Mouse (Mus musculus) thymus, postnatal 25 days (tissue): ENCODE measurements around the gene Tmem117.

Experiments
- DNase-seq: peaks from one replicate; pipeline ENCODE4 v3.0.0; 2022

Gene Tmem117

DNA sequence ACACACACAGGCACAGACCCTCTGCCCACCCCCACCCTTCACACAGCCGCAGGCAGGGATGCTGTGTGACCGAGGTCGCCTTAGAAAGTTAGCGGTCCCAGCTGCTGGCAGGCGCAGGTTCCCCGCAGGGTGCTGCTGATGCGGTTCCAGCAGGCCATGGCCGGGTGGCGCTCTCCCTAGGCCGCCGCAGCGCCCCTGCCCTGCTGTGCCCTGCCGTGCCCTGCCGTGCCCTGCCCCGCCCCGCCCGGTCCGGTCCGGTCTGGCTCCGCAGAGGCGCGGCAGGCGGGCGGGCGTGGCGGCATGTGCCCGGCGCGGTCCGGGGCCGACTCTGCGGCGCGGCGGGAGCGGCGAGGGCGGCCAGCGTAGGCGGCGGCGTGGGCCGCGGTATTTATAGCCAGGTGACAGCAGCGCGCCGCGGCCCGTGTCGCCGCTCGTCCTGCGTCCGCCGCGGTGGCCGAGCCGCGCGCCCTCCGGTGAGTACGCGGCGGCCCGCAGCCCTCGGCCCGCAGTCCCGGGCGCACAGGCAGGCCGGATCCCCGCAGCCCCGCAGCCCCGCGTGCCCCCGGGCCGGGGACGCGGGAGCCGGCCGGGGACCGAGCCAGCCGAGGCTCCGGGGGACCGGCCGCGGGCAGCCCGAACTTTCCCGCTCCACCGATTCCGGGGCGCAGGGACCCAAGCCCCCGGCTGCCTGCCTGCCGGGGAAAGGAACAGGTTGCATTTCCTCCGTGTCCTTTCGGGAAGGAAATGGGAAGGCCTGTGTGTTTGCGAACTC is at the start of gene Tmem117:
TSS of gene Tmem117 (plus strand) at position 403 of the 772 bp plus-strand sequence.
- no peak for DNase-seq

DNA sequence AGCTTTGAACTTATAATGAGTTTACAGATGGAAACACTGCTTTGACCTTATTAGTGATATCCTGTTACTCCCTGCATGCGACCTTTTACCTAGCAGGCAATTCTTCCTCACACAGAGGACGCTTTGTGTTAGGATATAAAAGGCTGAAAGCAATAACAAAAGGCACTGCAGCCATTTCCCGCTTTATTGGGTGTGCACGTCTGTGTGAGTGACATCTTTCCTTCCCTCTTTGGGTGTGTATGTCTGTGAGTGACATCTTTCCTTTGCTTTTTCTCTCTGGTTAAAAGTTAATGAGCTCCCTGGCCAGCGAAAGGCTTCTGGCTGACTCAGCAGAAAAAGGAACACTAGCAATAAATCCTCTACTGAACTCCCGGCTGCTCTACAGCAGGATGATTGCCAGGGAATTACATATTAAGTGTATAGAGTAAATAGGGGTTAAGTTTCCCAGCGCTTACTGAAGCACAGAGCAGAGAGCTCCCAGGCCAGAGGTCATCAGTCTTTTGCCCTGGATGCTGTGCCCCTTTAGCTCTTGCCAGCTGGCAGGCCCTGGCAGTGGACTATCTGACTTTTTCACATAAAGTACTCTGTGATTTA is 46.9 kb upstream of the Tmem117 start:
- DNase-seq = no peak

DNA sequence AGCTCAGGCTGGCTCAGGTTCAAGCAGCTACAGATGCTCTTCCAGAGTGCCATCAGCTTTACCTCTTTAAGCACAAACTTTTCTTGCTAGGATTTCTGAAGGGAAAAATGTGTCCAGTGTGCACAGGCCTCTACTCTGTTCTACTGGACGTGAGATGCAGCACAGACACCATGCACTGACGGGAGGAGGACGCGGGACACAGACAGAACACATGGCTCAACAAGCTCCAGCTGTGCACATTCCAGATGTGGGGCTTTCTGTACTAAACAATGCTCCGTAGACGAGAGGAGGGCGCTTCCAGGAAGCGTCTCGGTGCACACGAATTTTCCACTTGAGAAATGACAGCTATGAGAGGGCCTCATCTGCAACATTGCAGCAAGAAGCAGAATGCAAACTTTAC is 45.9 kb upstream of the Tmem117 start:
- no peak for DNase-seq

DNA sequence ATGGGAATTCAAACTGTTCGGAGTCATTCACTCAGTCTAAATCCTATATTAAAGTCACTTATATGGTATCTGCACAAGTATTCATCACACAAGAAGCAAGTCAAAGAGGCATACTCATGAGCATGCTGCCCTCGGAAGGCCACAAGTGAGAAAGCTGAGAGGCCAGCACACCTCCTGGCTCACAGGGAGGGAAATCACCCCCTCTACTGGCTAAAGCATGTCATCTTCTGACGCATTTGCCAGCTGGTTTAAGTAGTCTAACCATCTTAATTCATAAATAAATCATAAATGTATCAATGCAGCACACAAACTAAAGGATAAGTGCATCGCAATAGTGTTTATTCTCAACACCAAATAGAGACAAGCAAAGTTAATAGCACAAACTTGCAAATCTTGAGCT is 44.3 kb upstream of the Tmem117 start:
- DNase-seq = no peak

DNA sequence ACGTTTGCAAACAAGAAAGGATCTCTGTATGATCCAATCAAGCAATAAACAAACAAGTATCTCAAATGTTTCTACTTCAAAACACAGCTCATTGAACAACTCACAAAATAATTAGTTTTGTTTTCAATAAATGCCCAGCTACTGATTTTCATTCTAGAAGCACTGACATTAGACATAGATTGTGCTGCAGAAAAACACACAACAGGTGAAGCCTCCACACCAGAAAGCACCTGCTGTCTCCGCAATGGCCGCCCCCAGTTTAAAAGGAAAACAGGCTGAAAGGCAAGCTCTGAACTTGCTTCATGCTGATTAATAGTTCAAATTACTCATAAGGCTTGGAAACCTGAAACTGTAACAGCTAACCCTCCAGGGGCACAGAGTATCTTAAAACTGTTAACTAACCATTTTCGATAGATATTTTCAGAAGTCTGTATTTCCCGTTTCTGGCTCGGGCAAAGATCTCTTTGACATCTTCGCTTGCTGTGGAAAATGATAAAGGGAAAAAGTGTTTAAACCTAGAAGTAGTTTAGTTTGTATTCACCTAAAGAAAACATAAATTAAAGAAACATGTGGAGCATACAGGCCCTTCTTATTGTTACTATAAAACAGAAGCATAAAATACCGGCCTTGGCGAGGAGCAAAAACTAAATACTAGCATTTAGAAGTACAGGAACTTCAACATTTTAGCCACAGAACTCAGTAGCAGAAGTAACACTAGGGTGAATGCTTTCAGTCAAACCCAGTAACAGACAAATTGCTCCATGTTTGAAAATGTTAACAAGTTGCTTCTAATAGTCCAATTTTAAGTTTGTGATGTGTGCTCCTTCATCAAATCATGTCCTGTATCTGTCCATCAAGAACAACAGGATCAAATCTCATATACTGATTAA is 41.0 kb upstream of the Tmem117 start:
- DNase-seq = no peak

DNA sequence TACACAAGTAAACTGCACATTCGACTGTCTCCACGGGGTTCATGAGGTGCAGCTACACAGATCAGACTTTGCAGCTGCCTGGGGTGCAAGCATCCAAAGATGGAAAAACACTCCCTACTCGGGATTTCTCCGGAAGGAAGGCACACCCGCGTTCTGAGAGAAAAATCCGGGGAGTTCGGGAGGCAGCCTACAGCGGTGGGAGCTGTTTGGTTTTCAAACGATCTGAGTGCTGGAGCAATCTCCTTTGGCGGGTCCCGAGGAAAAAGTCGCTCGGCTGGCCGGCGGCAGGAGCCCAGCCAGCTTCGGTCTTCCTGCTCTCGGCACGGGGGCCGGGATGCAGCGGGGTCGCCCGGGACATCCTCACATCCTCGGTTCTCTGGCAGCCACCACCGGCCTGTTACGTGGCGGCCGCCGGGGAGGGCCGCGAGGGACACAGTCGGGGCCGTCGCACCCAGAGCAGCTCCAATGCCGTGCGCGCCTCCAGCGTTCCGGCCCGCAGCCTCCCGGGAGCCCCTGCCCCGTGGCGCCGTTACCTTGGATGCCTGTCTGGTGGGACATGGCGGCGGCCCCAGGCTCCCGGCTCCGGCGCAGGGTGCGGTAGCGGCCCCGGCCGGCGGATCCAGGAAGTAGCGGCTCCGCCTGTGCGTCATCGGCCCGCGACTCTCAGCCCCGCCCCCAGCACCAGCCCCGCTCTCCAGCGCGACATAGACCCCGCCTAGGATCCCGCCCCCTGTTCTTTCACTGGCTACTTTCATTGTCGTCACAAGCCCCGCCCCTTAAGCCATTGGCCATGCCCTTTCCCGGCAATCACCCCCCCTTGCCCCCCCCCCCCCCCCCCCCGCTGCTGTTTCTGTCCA is 39.6 kb upstream of the Tmem117 start, which contains the start of gene Twf1:
TSS of gene Twf1 (minus strand) at position 671 of the 857 bp plus-strand sequence.
- DNase-seq = peak; percentile 99

DNA sequence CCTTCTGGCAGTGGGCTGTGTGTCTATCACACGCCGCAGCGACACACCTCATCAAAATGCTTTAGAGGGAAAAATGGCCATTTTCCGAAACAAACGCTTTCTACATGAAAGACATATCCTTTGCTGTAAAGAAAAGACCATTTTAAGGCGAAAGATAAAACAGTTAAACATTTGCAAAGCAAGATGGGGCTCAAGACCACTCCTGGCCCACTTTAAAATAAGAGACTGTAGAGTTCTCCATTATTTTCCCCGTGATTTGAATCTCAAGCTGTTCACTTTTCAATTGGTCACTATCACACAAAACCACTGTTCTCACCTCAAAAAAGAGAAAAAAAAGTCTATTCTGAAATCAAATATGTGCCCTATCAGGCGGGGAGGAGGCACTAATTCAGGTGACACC is 38.9 kb upstream of the Tmem117 start:
- DNase-seq = no peak

DNA sequence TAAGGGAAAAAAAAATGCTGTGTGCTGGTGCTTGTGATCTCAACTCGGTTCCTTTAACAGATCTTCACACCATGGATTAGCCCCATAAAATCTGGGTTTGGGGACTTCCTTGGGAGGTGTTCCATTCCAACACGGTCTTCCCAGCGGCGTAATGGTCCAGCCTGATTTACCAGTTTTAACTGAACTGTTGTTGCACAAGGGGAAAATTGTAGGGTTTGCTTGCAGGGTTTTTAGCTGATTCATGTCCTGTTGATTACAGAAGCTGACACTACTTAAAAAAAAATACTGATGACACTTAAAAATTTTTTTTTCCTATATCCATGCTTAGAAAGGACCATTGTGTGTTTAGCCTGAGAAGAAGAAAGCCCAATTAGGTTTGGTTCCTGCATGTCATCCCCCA is 37.7 kb upstream of the Tmem117 start:
- DNase-seq = no peak

DNA sequence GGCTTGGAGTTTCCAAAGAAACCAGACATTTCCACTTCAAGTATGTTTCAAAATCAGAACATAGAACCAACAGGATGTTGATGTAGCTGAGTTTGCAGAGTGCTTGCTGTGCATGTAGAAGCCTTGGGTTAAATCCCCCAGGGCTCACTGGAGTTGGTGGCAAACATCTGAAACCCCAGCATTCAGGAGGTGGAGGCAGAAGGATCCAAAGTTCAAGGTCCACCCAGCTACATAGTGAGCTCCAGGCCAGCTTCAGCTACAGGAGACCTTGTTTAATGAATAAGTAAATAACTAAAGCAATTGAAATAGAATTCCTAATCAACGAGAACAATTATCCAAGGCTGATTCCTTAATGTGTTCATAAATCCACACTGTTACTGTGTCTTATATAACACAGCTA is 35.4 kb upstream of the Tmem117 start:
- no peak for DNase-seq

DNA sequence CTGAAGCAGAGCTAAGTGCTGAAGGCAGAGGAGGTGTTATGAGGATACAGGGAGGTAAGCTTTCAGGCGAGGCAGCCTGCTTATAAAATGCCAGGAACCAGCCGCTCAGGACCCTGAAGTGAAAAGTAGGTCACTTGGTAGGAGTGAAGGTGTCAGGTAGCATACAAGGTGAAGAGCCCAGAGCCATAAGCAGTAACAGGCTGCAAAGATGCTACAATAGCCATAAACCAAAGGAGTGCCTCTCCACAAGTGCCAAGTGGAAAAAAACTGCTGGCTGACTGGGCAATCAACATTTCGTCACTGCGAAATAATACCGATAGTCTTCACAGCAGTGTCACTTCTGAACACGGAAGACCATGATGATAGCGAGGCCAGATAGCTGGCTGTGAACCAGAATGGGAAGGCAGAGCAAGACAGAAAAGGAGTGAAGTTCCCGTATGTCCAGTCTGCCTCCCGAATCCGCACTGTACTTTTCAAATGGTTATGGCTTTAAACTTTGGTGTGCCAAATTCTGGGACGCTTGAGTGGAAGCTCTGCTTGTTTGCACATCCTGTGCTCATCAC is 28.8 kb upstream of the Tmem117 start:
- DNase-seq = no peak

DNA sequence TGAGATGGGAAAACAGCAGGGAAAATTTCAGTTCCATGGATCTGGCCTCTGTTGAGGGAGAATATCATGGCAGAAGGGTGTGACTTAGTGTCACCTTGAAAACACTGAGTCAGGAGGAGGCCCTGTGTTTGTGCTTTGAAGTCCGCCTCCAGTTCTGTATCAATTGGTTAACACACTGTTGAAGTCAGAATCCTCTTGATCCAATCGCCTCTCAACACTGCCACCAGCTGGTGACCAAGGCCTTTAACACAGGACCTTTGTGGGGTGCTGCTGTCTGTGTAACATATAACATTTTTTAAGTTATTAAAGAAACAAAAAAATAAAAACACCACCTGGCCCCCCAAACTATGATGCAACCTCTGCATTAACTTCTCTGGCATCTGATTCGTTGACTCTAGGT is 27.7 kb upstream of the Tmem117 start:
- peak; percentile 46 for DNase-seq

DNA sequence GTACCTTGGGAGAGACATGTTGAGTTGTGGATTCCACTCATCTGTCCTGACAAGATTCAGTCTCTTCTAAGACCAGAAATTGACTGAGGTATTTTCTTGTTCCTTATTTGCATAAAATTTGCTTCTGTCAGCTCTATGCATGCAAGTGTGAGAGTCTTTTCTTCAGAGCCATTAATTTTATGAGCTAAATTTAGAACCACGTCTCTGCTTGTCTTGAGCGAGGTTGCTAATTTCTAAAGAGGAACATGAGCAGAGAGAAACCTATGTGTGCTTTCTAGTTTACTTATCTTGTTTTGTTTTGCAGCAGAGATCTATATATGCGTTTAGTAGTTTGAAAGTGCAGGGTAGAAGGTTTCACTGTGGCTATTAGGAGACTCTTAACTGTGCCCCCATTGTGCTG is 26.6 kb upstream of the Tmem117 start:
- no peak for DNase-seq

DNA sequence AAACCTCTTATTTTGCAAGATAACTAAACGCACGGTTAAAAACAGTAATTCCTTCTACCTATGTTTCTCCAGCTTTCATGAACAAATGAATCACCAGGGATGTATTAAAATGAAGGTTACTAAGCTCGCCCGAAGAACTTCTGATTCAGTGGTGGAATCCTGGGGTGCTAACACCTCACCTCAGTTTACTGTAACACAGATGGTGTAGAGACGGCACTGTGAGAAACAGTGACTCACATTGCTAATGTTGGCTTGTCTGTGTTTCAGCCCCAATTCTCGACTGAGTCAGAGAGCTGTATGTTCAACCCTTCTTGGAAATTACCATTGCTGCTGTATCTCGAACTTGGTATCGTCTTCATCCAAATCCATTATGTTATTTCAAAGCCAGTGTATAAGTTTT is 21.3 kb upstream of the Tmem117 start:
- no peak for DNase-seq

DNA sequence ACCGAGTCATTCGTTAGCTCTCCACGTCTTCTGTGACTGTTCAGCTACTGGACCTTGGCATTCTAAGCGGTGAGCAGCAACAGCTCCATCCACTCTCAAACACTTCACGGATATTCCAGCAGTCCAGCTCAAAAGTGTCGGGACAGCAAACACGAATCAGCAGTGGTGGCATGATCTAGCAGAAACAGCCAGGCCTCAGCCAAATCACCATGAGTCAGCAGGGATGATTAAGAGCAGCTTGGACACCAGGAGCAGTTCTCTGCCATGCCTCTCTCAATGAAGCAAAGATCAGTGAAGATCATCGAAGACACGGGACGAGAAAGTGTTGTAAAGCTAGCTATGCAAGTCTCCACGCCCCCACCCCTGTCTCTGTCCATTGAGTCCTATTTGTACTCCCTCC is 13.0 kb upstream of the Tmem117 start:
- no peak for DNase-seq

DNA sequence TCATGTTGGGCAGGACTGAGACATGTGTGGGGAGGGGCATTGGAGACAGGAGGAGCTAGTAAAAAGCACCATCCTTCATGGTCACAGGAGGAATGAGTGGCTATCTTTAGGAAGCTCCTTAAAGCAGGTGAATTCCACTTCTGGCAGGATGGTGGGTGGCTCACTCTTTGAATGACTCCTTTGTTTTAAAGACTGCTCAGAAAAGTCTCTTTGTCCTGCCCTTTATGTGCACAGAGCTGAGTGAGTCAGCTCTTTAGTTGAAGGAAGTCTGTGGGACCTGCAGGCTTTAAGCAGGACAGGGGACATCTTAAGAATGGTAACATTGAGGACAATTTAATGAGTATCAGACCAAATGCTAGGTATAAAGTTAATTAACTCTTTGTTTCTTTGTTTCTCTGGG is 8.1 kb upstream of the Tmem117 start:
- DNase-seq = no peak

DNA sequence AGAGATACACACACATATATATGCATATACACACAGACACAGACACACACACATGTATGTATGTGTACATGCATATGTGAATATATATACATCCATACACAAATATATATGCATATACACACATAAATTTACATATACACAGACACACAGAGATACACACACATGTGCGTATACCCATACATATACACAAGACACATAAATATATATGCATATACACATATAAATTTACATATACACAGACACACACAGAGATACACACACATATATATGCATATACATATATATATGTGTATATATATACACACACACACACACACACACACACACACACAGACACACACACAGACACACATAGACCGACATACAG is 586 bp upstream of the Tmem117 start:
- DNase-seq = no peak

DNA sequence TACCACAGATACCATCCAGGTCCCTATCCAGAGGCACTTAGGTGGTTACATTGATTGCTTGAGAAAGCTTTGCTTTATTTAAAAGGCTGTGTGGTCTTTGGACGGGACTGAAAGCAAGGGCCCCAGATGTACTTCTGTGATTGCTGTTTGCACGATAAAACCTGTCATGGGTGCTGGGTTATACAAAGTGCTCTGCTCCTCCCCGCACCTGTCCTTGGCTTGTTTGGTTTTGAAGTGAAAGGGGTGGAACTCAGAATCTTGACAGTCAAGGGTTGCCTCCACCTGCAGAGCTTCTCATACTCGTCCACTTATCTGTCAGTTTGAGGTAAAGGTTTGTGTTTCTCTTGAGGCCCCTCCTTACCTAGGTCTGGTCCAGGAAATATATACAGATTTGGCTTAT is 1.5 kb downstream of the Tmem117 start:
- no peak for DNase-seq

DNA sequence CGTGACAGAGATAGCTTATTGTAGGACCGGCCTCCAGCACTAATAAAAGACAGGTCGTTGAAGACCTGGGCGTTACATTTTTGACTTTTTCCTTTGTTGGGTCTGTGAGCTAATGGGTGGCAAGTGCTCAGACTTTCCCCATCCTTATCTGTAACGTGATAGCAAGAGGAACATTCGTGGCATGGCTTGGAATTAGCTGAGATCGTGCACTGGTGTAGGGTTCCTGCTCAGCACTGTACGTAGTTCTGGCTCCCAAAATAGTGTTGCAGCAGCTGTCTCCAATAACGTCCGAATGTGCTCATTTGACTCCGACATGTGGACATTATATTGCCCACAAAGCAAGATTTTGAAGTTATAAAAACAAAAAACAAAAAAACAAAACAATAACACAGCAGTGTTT is 5.5 kb downstream of the Tmem117 start:
- no peak for DNase-seq

DNA sequence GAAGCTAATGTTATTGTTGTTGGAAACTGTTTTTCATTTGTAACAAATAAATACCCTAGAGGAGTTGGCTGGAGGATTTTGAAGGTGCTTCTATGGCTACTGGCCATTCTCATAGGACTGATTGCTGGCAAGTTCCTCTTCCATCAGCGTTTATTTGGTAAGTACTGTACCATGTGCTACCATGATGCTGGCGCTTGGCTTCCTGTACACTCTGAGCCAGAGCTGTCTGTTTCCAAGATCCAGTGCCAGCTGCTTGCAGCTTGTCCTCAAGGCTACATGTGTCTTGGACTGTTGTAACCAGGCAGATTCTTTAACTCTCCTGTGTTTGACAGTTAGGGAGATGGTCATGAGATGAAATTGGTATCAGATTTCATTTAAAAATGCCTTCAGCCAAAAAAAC is 9.2 kb downstream of the Tmem117 start:
- no peak for DNase-seq

DNA sequence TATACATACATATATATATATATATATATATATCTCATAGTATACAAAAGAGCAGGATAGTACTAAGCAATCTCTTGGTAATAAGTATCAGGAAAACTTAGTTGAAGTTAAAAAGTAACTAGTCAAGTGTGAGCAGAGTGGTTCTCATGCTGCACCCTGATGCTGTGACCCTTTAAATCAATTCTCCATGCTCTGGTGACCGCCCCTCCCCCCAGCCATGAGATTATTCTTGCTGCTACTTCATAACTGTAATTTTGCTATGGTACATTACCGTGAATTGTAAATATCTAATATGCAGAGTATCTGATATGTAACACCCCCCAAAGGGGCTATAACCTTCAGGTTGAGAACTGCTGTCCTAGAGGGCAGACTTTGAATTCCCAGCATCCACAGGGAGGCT is 10.1 kb downstream of the Tmem117 start:
- DNase-seq = no peak

DNA sequence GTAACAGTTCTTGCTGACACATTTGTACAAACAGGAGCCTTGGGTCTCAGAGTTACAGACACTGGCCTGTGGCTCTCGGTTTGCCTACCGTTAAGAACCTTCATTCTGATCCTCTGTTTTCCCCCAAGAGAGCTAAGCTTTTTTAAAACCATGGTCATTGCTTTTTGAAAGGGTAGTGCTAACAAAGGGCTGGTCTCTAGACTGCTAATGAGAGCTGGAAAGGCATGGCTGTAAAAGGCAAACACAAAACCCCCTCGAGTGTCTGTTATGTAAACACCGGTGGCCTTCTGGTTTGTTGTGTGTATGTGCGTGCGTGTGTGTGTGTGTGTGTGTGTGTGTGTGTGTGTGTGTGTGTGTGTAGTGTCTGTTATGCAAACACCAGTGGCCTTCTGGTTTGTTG is 17.0 kb downstream of the Tmem117 start:
- no peak for DNase-seq

DNA sequence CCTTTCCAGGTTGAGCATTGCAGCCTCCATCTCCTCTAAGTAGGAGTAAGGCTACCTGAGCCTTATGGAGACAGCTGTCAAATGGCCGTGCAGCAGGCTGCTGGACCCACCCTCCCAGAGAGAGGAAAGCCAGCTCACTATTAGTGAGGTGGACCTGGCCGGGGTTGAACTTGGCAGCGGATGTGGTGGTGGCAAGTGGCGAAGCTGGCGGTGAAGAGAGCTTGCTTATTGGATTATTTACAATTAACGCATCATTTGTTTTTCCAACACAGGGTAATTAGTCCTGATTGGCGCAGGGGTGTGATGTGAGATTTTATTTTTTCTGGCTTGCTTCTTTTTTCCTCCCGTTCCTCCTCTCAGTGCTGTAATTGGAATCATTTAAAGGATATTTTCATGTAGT is 19.4 kb downstream of the Tmem117 start:
- no peak for DNase-seq
